9 mouse cellular contexts compared by ENCODE assay signal in genomic region chr1:58579179-58579578, GRCm38 (mm10). TPM values are rescaled to one million over a fixed set of nuclear protein-coding genes. Genes with fewer than 3 reads are reported as not detected.
DNase-seq lines count a peak whose midpoint lies in the region; ATAC-seq and TF ChIP-seq lines count a peak whose summit lies in the region.
"Had no signal": no experiment of that assay in that cellular context is flagged by ENCODE, and none has a peak within 500 bp of the region (broad histone marks: within the 10 kb centered on the region; RNA-seq: fewer than 3 reads in every experiment).

No protein-coding gene starts in this region.

- no peaks in the 10 kb centered on the region for H3K36me3 ChIP-seq in kidney, embryonic 15.5 days
- H3K36me3 ChIP-seq in lung, postnatal 0 days (ENCODE audit: insufficient read depth, low read length): no peaks in the 10 kb centered on the region
- H3K36me3 ChIP-seq: stomach, embryonic 15.5 days had no signal

- no peaks in the 10 kb centered on the region for H3K4me1 ChIP-seq in kidney, embryonic 15.5 days
- no peaks in the 10 kb centered on the region for H3K4me1 ChIP-seq in lung, postnatal 0 days (ENCODE audit: insufficient read depth, low read depth, low read length)
- H3K4me1 ChIP-seq: stomach, embryonic 15.5 days had no signal

- TF ChIP-seq EP300 in lung, postnatal 0 days (IDR thresholded peaks at IDR 0.05): no peak

- H3K9me3 ChIP-seq in kidney, embryonic 15.5 days (replicated peaks): no peaks in the 10 kb centered on the region
- no peaks in the 10 kb centered on the region for H3K9me3 ChIP-seq in lung, postnatal 0 days (ENCODE audit: low read length)
- H3K9me3 ChIP-seq: stomach, embryonic 15.5 days had no signal

- peak; percentile 20 for DNase-seq in adrenal gland, postnatal 10 days
- DNase-seq in adrenal gland, adult 18-20 months (ENCODE audit: low spot score in 2 of 2): no peak
- DNase-seq in kidney, adult 9 months: peak; percentile 65
- peak; percentile 27 for DNase-seq in T-cell, adult 2 months (ENCODE audit: low spot score)
- no peak for DNase-seq in lung, postnatal 0 days (ENCODE audit: low spot score)
- no peak for DNase-seq in urinary bladder, postnatal 4 days (ENCODE audit: low spot score in 2 of 2)
- DNase-seq in Muller cell, postnatal 12 days (ENCODE audit: inconsistent ontology term): no peak

- H3K4me2 ChIP-seq in kidney, embryonic 15.5 days: no peak overlapping the region
- no peak overlapping the region for H3K4me2 ChIP-seq in lung, postnatal 0 days (replicated peaks; ENCODE audit: low read depth, low read length)
- H3K4me2 ChIP-seq: stomach, embryonic 15.5 days had no signal

- 82% methylated on average over 2 of the region's 2 CpGs for WGBS in kidney, embryonic 15.5 days
- WGBS in lung, postnatal 0 days: 90% methylated on average over 2 of the region's 2 CpGs

- no peak overlapping the region for H3K9ac ChIP-seq in kidney, embryonic 15.5 days
- H3K9ac ChIP-seq in lung, postnatal 0 days (replicated peaks; ENCODE audit: low read depth): no peak overlapping the region
- H3K9ac ChIP-seq: stomach, embryonic 15.5 days had no signal

- no peaks in the 10 kb centered on the region for H3K27me3 ChIP-seq in kidney, embryonic 15.5 days
- no peaks in the 10 kb centered on the region for H3K27me3 ChIP-seq in lung, postnatal 0 days (replicated peaks; ENCODE audit: insufficient read depth, low read length)
- H3K27me3 ChIP-seq: stomach, embryonic 15.5 days had no signal

- H3K4me3 ChIP-seq in kidney, embryonic 15.5 days (replicated peaks): no peak overlapping the region
- no peak overlapping the region for H3K4me3 ChIP-seq in lung, postnatal 0 days (ENCODE audit: low read depth, low read length)
- H3K4me3 ChIP-seq: stomach, embryonic 15.5 days had no signal

- peak; percentile 69 for TF ChIP-seq CTCF in lung, postnatal 0 days (IDR thresholded peaks at IDR 0.05)

- ATAC-seq in kidney, embryonic 15.5 days (replicated peaks; ENCODE audit: low FRiP score): no peak
- ATAC-seq in lung, postnatal 0 days: no peak

- no peak overlapping the region for H3K27ac ChIP-seq in kidney, embryonic 15.5 days
- no peak overlapping the region for H3K27ac ChIP-seq in lung, postnatal 0 days (ENCODE audit: low read length)
- H3K27ac ChIP-seq: stomach, embryonic 15.5 days had no signal

RNA-seq across cellular contexts. Expression of gene Fam126b, which starts 6.9 kb away (rescaled TPM):
- total RNA-seq in adrenal gland, postnatal 10 days (2021): 10 to 100 TPM; 39.3 to 45.0 TPM
- 10 to 100 TPM; 28.9 to 46.1 TPM for total RNA-seq in adrenal gland, adult 18-20 months (2021)
- 8.5 and 9.8 TPM in 2 replicates for polyA plus RNA-seq in kidney, embryonic 15.5 days (2015; fragmentation: Nextera tagmentation; extraction: Ambion mirVana)
- polyA plus RNA-seq in lung, postnatal 0 days (2015; fragmentation: Nextera tagmentation; extraction: Ambion mirVana): 6.6 and 7.8 TPM in 2 replicates

RNA-seq across cellular contexts. Expression of gene Ndufb3, which starts 7.0 kb away (rescaled TPM):
- total RNA-seq in adrenal gland, postnatal 10 days (2021): 100 to 1,000 TPM; 236 to 243 TPM
- 100 to 1,000 TPM; 138 to 195 TPM for total RNA-seq in adrenal gland, adult 18-20 months (2021)
- polyA plus RNA-seq in kidney, embryonic 15.5 days (2015; fragmentation: Nextera tagmentation; extraction: Ambion mirVana): 181 and 206 TPM in 2 replicates
- 162 and 163 TPM in 2 replicates for polyA plus RNA-seq in lung, postnatal 0 days (2015; fragmentation: Nextera tagmentation; extraction: Ambion mirVana)

Comparison
In these comparisons a context has a peak if more than half of its experiments do, and no peak if none do; other contexts are left out.
1. DNase-seq: peak in adrenal gland, postnatal 10 days (single experiment), kidney, adult 9 months (single experiment) and T-cell, adult 2 months (single experiment); none in adrenal gland, adult 18-20 months (0 of 2), lung, postnatal 0 days (single experiment), urinary bladder, postnatal 4 days (0 of 2) and Muller cell, postnatal 12 days (single experiment).